Mouse (Mus musculus) heart, adult 11 months (tissue): ENCODE measurements around the gene C1d.
A peak's percentile ranks its signal among the peaks of the same experiment; 100 is the strongest.

Experiments
- DNase-seq: peaks from one replicate; pipeline ENCODE4 v3.0.0; 2022

The C1d gene

GRCm38 (mm10) chr11:17257443-17257842, at the start of gene C1d:
Gene C1d (plus strand): TSS chr11:17257579.
- peak; percentile 99 for DNase-seq

- DNase-seq: peak; percentile 100
Observed at GRCm38 (mm10) chr11:17211258-17212140, 45.9 kb upstream of the C1d start, which contains the start of gene Pno1. Gene Pno1 (minus strand): TSS chr11:17211568.

GRCm38 (mm10) chr11:17212141-17212495, 45.3 kb upstream of the C1d start:
- no peak for DNase-seq

- DNase-seq: peak; percentile 67
Observed at GRCm38 (mm10) chr11:17212903-17213509, 44.4 kb upstream of the C1d start.

DNA sequence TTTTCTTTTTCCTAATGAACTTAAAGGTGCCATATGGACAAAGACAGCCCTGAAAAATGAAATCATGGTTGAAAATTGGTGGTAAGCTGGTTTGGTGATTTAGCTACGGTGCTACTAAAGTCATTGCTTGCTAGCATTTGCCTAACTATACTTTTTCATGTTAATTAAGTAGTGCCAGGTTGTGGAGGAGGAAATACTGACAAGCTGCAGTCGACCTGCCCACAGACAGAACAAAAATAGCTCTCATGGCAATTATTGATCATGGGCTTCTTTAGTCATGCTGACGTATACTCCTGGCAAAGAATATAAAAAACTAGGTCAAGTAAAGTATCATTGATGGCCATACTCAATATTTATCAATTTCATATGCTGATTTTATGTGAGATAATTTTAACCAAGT, 41.9 kb upstream of the C1d start:
- peak; percentile 41 for DNase-seq

GRCm38 (mm10) chr11:17221126-17221525, 36.3 kb upstream of the C1d start:
- peak; percentile 8 for DNase-seq

- DNase-seq: peak; percentile 67
Observed at GRCm38 (mm10) chr11:17232792-17233191, 24.6 kb upstream of the C1d start.

DNA sequence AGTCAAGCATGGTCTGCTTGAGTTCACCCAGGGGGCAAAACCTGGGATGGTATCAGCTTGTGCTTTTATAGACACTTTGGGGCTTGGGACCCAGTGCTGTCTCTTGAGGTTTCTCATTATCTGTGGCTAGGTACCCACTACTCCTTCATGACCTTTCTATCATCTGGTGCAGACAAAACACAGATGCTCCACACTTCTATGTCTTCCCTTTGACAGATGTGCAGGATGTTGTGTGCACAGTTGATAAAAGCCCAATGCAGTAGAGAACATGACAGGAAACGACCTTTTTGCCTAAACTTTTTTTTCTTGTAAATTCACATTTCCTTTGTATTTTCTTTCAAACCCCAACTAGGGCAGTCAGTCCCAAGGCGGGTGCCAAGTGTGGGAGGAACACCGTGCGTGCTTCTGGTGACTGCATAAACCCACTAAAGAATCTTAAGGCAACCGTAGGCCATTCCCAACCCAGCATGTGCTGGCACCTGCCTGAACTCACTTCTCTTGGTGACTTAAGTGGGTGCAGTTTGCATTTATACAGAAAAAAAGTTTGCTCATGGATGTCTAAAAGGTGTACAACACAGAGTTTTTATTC, 20.8 kb upstream of the C1d start:
- peak; percentile 36 for DNase-seq

GRCm38 (mm10) chr11:17238598-17238997, 18.8 kb upstream of the C1d start:
- DNase-seq: peak; percentile 62

- DNase-seq: no peak
Observed at GRCm38 (mm10) chr11:17248715-17249114, 8.7 kb upstream of the C1d start.

- DNase-seq: peak; percentile 92
Observed at GRCm38 (mm10) chr11:17256813-17257365, 490 bp upstream of the C1d start.

- DNase-seq: no peak
Observed at GRCm38 (mm10) chr11:17257861-17258260, 482 bp downstream of the C1d start.

- peak; percentile 87 for DNase-seq
Observed at GRCm38 (mm10) chr11:17267176-17267575, 9.8 kb downstream of the C1d start.

DNA sequence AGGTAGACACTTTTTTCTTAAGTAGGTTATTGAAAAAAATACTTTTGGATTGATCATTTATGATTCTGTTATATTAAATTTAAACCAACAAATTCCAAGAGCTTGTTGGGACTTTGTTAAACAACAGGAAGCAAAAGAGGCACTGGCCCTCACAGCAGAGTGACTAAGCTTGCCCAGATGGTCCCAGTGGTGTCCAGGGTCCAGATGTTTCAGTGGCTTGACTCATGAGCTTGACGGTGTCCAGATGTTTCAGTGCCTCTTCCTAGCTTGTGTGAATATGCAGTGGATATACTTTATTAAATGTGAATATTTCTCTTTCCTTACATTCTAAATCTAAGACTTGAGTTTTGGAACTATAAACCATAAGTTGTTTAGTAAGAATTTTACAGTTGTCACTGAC, 11.4 kb downstream of the C1d start:
- peak; percentile 94 for DNase-seq

DNA sequence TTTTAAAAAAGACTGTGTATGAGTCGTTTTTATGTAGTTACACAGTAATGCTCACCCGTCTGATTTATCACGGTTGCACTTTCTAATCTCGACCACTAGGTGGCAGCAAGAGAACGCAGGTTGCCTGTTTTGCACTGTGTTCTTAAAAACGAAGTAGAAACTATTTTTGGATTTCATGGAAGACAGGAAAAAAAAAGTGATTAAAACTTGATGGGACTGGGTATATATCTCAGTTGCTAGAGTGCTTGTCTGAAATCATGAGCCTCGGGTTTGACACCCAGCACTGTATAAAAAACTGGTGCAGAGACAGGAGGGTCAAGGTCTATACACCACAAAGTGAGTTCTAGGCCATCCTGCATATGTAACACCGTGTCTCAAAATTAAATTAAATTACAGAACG, 22.6 kb downstream of the C1d start:
- no peak for DNase-seq

DNA sequence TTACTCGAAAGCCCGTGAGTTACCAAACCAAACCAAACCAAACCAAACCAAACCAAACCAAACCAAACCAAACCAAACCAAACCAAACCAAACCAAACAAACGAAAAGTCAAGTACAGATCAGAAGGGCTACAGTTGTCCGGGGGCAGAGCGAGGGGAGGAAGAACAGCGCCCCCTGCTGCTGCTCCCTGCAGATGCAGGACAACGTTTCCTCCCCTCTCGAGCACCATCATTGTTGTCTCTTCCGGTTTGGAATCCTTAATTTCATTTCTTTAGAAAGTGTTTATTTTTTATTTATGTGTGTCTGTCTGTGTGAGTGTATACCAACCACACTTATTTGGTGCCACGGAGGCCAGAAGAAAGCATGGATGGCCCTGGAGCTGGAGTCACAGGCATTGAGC, 26.7 kb downstream of the C1d start:
- DNase-seq: no peak

- DNase-seq: no peak
Observed at GRCm38 (mm10) chr11:17288884-17289283, 31.5 kb downstream of the C1d start.

- DNase-seq: peak; percentile 93
Observed at GRCm38 (mm10) chr11:17306007-17306891, 48.9 kb downstream of the C1d start.

GRCm38 (mm10) chr11:17307457-17307856, 50.1 kb downstream of the C1d start:
- DNase-seq: no peak
